7 mouse cellular contexts compared by ENCODE assay signal in genomic region chr8:114452781-114453221, GRCm38 (mm10). TPM values are rescaled to one million over a fixed set of nuclear protein-coding genes. Genes with fewer than 3 reads are reported as not detected.
DNase-seq lines count a peak whose midpoint lies in the region; ATAC-seq and TF ChIP-seq lines count a peak whose summit lies in the region.

No protein-coding gene starts in this region.

- peak; percentile 67; the same call in 1 of the 2 replicates for TF ChIP-seq EP300 in lung, postnatal 0 days (IDR thresholded peaks at IDR 0.05)

- H3K9ac ChIP-seq in heart, embryonic 15.5 days: no peak overlapping the region
- no peak overlapping the region for H3K9ac ChIP-seq in kidney, postnatal 0 days (ENCODE audit: low read depth, low read length)
- H3K9ac ChIP-seq in lung, postnatal 0 days (replicated peaks; ENCODE audit: low read depth): no peak overlapping the region

- H3K27ac ChIP-seq in heart, embryonic 15.5 days: no peak overlapping the region
- H3K27ac ChIP-seq in kidney, postnatal 0 days: no peak overlapping the region
- H3K27ac ChIP-seq in lung, postnatal 0 days (ENCODE audit: low read length): no peak overlapping the region

- no peaks in the 10 kb centered on the region for H3K9me3 ChIP-seq in heart, embryonic 15.5 days (replicated peaks)
- no peaks in the 10 kb centered on the region for H3K9me3 ChIP-seq in kidney, postnatal 0 days (replicated peaks; ENCODE audit: low read length)
- H3K9me3 ChIP-seq in lung, postnatal 0 days (ENCODE audit: low read length): no peaks in the 10 kb centered on the region

- H3K4me2 ChIP-seq in heart, embryonic 15.5 days: peak overlapping the region; percentile 36; the same call in 1 of the 2 replicates
- peak overlapping the region; percentile 23; the same call in 1 of the 2 replicates for H3K4me2 ChIP-seq in kidney, postnatal 0 days (ENCODE audit: low read length)
- H3K4me2 ChIP-seq in lung, postnatal 0 days (replicated peaks; ENCODE audit: low read depth, low read length): peak overlapping the region; percentile 22; the same call in 1 of the 2 replicates

- DNase-seq in ES-CJ7 (ENCODE audit: low read depth, low spot score): peak; percentile 79
- peak; percentile 72 for DNase-seq in adrenal gland, adult 2 months
- DNase-seq in embryo, embryonic 11.5 days (ENCODE audit: low read depth, low spot score): peak; percentile 70
- peak; percentile 96 for DNase-seq in kidney, postnatal 0 days (ENCODE audit: low spot score)
- peak; percentile 93 for DNase-seq in lung, postnatal 0 days (ENCODE audit: low spot score)
- peak; percentile 61 for DNase-seq in retina, adult 2 months (ENCODE audit: low read depth, low spot score)

- H3K4me3 ChIP-seq in heart, embryonic 15.5 days: no peak overlapping the region
- no peak overlapping the region for H3K4me3 ChIP-seq in kidney, postnatal 0 days (replicated peaks; ENCODE audit: low read depth, low read length)
- no peak overlapping the region for H3K4me3 ChIP-seq in lung, postnatal 0 days (ENCODE audit: low read depth, low read length)

- peak; percentile 94 for TF ChIP-seq CTCF in kidney, postnatal 0 days (IDR thresholded peaks at IDR 0.05; ENCODE audit: low read depth)
- TF ChIP-seq CTCF in lung, postnatal 0 days (IDR thresholded peaks at IDR 0.05): peak; percentile 88

- H3K27me3 ChIP-seq in heart, embryonic 15.5 days: no peaks in the 10 kb centered on the region
- H3K27me3 ChIP-seq in kidney, postnatal 0 days (ENCODE audit: insufficient read depth, low read length): no peaks in the 10 kb centered on the region
- H3K27me3 ChIP-seq in lung, postnatal 0 days (replicated peaks; ENCODE audit: insufficient read depth, low read length): no peaks in the 10 kb centered on the region

- no peak for ATAC-seq in heart, embryonic 15.5 days (replicated peaks; ENCODE audit: insufficient number of reproducible peaks, insufficient read depth, low FRiP score, low read depth)
- ATAC-seq in kidney, postnatal 0 days (replicated peaks; ENCODE audit: low FRiP score, low read depth): no peak
- peak; percentile 39 for ATAC-seq in lung, postnatal 0 days

- peaks cover 33% of the 10 kb centered on the region for H3K4me1 ChIP-seq in heart, embryonic 15.5 days (replicated peaks)
- H3K4me1 ChIP-seq in kidney, postnatal 0 days (replicated peaks; ENCODE audit: insufficient read depth, low read length): no peaks in the 10 kb centered on the region
- peaks cover 5% of the 10 kb centered on the region; the same call in 1 of the 2 replicates for H3K4me1 ChIP-seq in lung, postnatal 0 days (ENCODE audit: insufficient read depth, low read depth, low read length)

- H3K36me3 ChIP-seq in heart, embryonic 15.5 days: no peaks in the 10 kb centered on the region
- H3K36me3 ChIP-seq in kidney, postnatal 0 days (ENCODE audit: insufficient read depth, low read length): 0 out of 2 replicates have a peak, but pooled peaks cover 13% of the 10 kb centered on the region
- H3K36me3 ChIP-seq in lung, postnatal 0 days (ENCODE audit: insufficient read depth, low read length): peaks cover 4% of the 10 kb centered on the region; the same call in 1 of the 2 replicates

- WGBS in heart, embryonic 15.5 days: 17% methylated on average over 9 of the region's 9 CpGs
- WGBS in kidney, postnatal 0 days: 12% methylated on average over 9 of the region's 9 CpGs
- WGBS in lung, postnatal 0 days: 8% methylated on average over 9 of the region's 9 CpGs

RNA-seq across cellular contexts. Expression of gene Wwox, which starts 13.3 kb away (rescaled TPM):
- 10 to 100 TPM; 24.5 to 30.6 TPM for total RNA-seq in adrenal gland, adult 2 months (2021)
- 18.6 and 20.4 TPM in 2 replicates for polyA plus RNA-seq in adrenal gland, adult 2 months (2012; rRNA removed)
- 10.9 and 12.0 TPM in 2 replicates for polyA plus RNA-seq in heart, embryonic 15.5 days (2015; fragmentation: Nextera tagmentation; extraction: Ambion mirVana)
- 16.3 and 18.6 TPM in 2 replicates for polyA plus RNA-seq in kidney, postnatal 0 days (2015; fragmentation: Nextera tagmentation; extraction: Ambion mirVana)
- 8.6 and 11.6 TPM in 2 replicates for polyA plus RNA-seq in lung, postnatal 0 days (2015; fragmentation: Nextera tagmentation; extraction: Ambion mirVana)

RNA-seq across cellular contexts. Expression of gene Clec3a, which starts 34.9 kb away (rescaled TPM):
- not detected for total RNA-seq in adrenal gland, adult 2 months (2021)
- not detected in 2 replicates for polyA plus RNA-seq in adrenal gland, adult 2 months (2012; rRNA removed)
- polyA plus RNA-seq in heart, embryonic 15.5 days (2015; fragmentation: Nextera tagmentation; extraction: Ambion mirVana): not detected in 2 replicates
- polyA plus RNA-seq in kidney, postnatal 0 days (2015; fragmentation: Nextera tagmentation; extraction: Ambion mirVana): not detected in 2 replicates
- not detected in 2 replicates for polyA plus RNA-seq in lung, postnatal 0 days (2015; fragmentation: Nextera tagmentation; extraction: Ambion mirVana)
